ENCODE assay signal across 22 mouse cellular contexts in the genomic region with DNA sequence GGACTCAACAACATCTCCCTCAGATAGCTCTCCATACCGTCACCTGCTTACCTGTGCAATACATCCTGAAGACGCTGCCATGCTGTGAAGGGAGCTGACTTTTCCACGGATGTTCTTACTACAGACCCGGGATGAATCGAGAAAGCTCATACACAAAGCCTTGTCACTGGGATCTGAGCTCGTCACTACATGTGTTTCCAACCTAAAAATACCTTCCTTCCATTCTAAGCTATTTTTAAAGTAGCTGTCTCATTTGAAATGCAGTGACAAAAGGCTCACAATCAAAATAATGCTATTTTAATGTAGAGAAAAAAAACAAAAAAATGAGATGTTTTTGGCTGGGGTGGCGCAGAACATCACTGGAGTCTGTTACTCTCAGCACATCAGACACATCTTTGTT.
A peak's percentile ranks its signal among the peaks of the same experiment; 100 is the strongest.
DNase-seq lines count a peak whose midpoint lies in the region; ATAC-seq and TF ChIP-seq lines count a peak whose summit lies in the region.
"Had no signal": no experiment of that assay in that cellular context is flagged by ENCODE, and none has a peak within 500 bp of the region (broad histone marks: within the 10 kb centered on the region; RNA-seq: fewer than 3 reads in every experiment).

No protein-coding gene starts in this region.

- WGBS in forebrain, postnatal 0 days = 67% methylated on average over 7 of the region's 7 CpGs
- 89% methylated on average over 7 of the region's 7 CpGs for WGBS in forebrain, embryonic 13.5 days

- H3K9me3 ChIP-seq in forebrain, postnatal 0 days (ENCODE audit: low read length) = no peaks in the 10 kb centered on the region
- H3K9me3 ChIP-seq in forebrain, embryonic 13.5 days (replicated peaks) = no peaks in the 10 kb centered on the region; the same call in 1 of the 2 replicates

- no peak overlapping the region for H3K4me3 ChIP-seq in forebrain, postnatal 0 days (ENCODE audit: low read depth, low read length)
- no peak overlapping the region for H3K4me3 ChIP-seq in forebrain, embryonic 13.5 days

- 0 out of 2 replicates have a peak overlapping the region, but pooled peaks have one; percentile 22 for H3K27ac ChIP-seq in forebrain, postnatal 0 days (ENCODE audit: low read depth, low read length)
- no peak overlapping the region for H3K27ac ChIP-seq in forebrain, embryonic 13.5 days

- ATAC-seq in forebrain, postnatal 0 days = peak; percentile 29; the same call in 1 of the 2 replicates
- ATAC-seq in forebrain, embryonic 13.5 days = no peak
- ATAC-seq in frontal cortex, adult (ENCODE audit: low TSS enrichment) = peak; percentile 90
- ATAC-seq: activated CD4-positive, CD25-positive, alpha-beta regulatory T cell, adult 4 months; CD4-positive, CD25-positive, alpha-beta regulatory T cell, adult 4 months; Patski had no signal

- no peak overlapping the region for H3K4me2 ChIP-seq in forebrain, postnatal 0 days (ENCODE audit: low read depth)
- H3K4me2 ChIP-seq in forebrain, embryonic 13.5 days = no peak overlapping the region

- H3K4me1 ChIP-seq in forebrain, postnatal 0 days (ENCODE audit: insufficient read depth) = no peaks in the 10 kb centered on the region
- no peaks in the 10 kb centered on the region for H3K4me1 ChIP-seq in forebrain, embryonic 13.5 days

- TF ChIP-seq CTCF in forebrain, postnatal 0 days (IDR thresholded peaks at IDR 0.05; ENCODE audit: low read depth) = no peak

- intact Hi-C loops in heart, postnatal 14 days (cut with DNase I) = loop anchor here (10.0 kb wide), 1 partner anchor 281 kb away; no protein-coding TSS in a partner anchor

- H3K9ac ChIP-seq in forebrain, postnatal 0 days = no peak overlapping the region
- no peak overlapping the region for H3K9ac ChIP-seq in forebrain, embryonic 13.5 days

- H3K27me3 ChIP-seq in forebrain, postnatal 0 days (ENCODE audit: insufficient read depth, low read length) = no peaks in the 10 kb centered on the region
- H3K27me3 ChIP-seq in forebrain, embryonic 13.5 days = no peaks in the 10 kb centered on the region
- H3K27me3 ChIP-seq: CH12.LX had no signal

- H3K36me3 ChIP-seq in forebrain, postnatal 0 days (ENCODE audit: insufficient read depth) = no peaks in the 10 kb centered on the region
- H3K36me3 ChIP-seq in forebrain, embryonic 13.5 days (ENCODE audit: poor library complexity, severe bottlenecking) = no peaks in the 10 kb centered on the region
- H3K36me3 ChIP-seq: G1E had no signal

- no peak for DNase-seq in forebrain, postnatal 0 days
- no peak for DNase-seq in frontal cortex, postnatal 25 days (ENCODE audit: low spot score in 2 of 2)
- peak; percentile 63 for DNase-seq in brain, adult 2 months (ENCODE audit: low read depth, low spot score)
- DNase-seq in heart, postnatal 14 days = no peak
- DNase-seq: adrenal gland, adult 2 months; adrenal gland, adult 8-10 months; adrenal gland, postnatal 10 days; adrenal gland, postnatal 14 days; adrenal gland, postnatal 25 days; adrenal gland, postnatal 36 days; B cell, adult 2 months; cerebellum, adult 11 months; cerebellum, adult 11-12 months; cerebellum, adult 18-20 months; cerebellum, adult 2 months had no signal
